Mouse (Mus musculus) layer of hippocampus, postnatal 10 days (tissue): ENCODE results near the gene Tulp4. TPM values are rescaled to one million over a fixed set of nuclear protein-coding genes. Genes with fewer than 3 reads are reported as not detected.
A peak's percentile ranks its signal among the peaks of the same experiment; 100 is the strongest.

ENCODE experiments used
- DNase-seq, 2 experiments: peaks; one replicate each; pipeline ENCODE4 v3.0.0; 2021; ENCODE audit warnings: low spot score in 2 of 2
- total RNA-seq, 2 experiments: library from RNA; stranded (reverse); gene quantifications; 2 replicates each; pipeline ENCODE4 v1.2.3; 2021

Gene Tulp4
- total RNA-seq, 2 experiments from 2014 or later: 292 to 299 TPM

- DNase-seq: no peak
These were observed 12.6 kb downstream of the Tulp4 start for GRCm38 (mm10) chr17:6118861-6119260.

- DNase-seq: no peak
These were observed 17.5 kb downstream of the Tulp4 start for GRCm38 (mm10) chr17:6123776-6124175.

GRCm38 (mm10) chr17:6125441-6125840 is 19.2 kb downstream of the Tulp4 start:
- no peak for DNase-seq

GRCm38 (mm10) chr17:6128039-6128438 is 21.8 kb downstream of the Tulp4 start:
- DNase-seq: no peak

- DNase-seq: peak; percentile 31 to 38
These were observed 23.1 kb downstream of the Tulp4 start for GRCm38 (mm10) chr17:6129361-6129760.

- no peak for DNase-seq
These were observed 24.8 kb downstream of the Tulp4 start for GRCm38 (mm10) chr17:6131083-6131482.

GRCm38 (mm10) chr17:6140875-6141274 is 34.6 kb downstream of the Tulp4 start:
- DNase-seq: no peak

- DNase-seq: no peak
These were observed 35.1 kb downstream of the Tulp4 start for GRCm38 (mm10) chr17:6141344-6141743.

- no peak for DNase-seq
These were observed 39.0 kb downstream of the Tulp4 start for GRCm38 (mm10) chr17:6145244-6145643.

GRCm38 (mm10) chr17:6152941-6153340 is 46.7 kb downstream of the Tulp4 start:
- no peak for DNase-seq

GRCm38 (mm10) chr17:6153581-6153980 is 47.3 kb downstream of the Tulp4 start:
- DNase-seq: no peak

GRCm38 (mm10) chr17:6154366-6154765 is 48.1 kb downstream of the Tulp4 start:
- no peak for DNase-seq

- DNase-seq: no peak
These were observed 54.3 kb downstream of the Tulp4 start for GRCm38 (mm10) chr17:6160495-6160894.

GRCm38 (mm10) chr17:6161916-6162315 is 55.7 kb downstream of the Tulp4 start:
- no peak for DNase-seq

GRCm38 (mm10) chr17:6162761-6163160 is 56.5 kb downstream of the Tulp4 start:
- no peak for DNase-seq

- no peak for DNase-seq
These were observed 58.7 kb downstream of the Tulp4 start for GRCm38 (mm10) chr17:6164911-6165310.

GRCm38 (mm10) chr17:6172440-6172839 is 66.2 kb downstream of the Tulp4 start:
- no peak for DNase-seq

- DNase-seq: peak in 1 of 2 experiments; percentile 28
These were observed 66.9 kb downstream of the Tulp4 start for GRCm38 (mm10) chr17:6172926-6173690.

- DNase-seq: no peak
These were observed 68.3 kb downstream of the Tulp4 start for GRCm38 (mm10) chr17:6174574-6174973.

GRCm38 (mm10) chr17:6178564-6179267 is 72.5 kb downstream of the Tulp4 start:
- no peak for DNase-seq

GRCm38 (mm10) chr17:6179389-6179788 is 73.2 kb downstream of the Tulp4 start:
- DNase-seq: no peak

- peak in 1 of 2 experiments; percentile 34 for DNase-seq
These were observed 74.2 kb downstream of the Tulp4 start for GRCm38 (mm10) chr17:6180421-6180820.

- no peak for DNase-seq
These were observed 76.5 kb downstream of the Tulp4 start for GRCm38 (mm10) chr17:6182715-6183114.
